Mouse (Mus musculus): ENCODE measurements around the gene Mpi. TPM values are rescaled to one million over a fixed set of nuclear protein-coding genes. Genes with fewer than 3 reads are reported as not detected.

The Mpi gene
- 10 to 100 TPM; 75.0 to 76.2 TPM for total RNA-seq (2021)
- long read RNA-seq, experiment 1, transcript Mpi-201 (8 exons, 1,780 nt): major isoform, 25 of 46 reads
- long read RNA-seq, experiment 1, partial matches to known transcripts: 7 of 46 reads
- long read RNA-seq, experiment 1, other reads (novel, unspliced or antisense): 14 of 46 reads
- long read RNA-seq, experiment 2, transcript Mpi-201 (8 exons, 1,780 nt): major isoform, 24 of 41 reads
- long read RNA-seq, experiment 2, partial matches to known transcripts: 8 of 41 reads
- long read RNA-seq, experiment 2, other reads (novel, unspliced or antisense): 9 of 41 reads

- DNase-seq (ENCODE audit: low spot score): peak; percentile 76
Observed at GRCm38 (mm10) chr9:57552139-57552887, at the start of gene Mpi. Gene Mpi, minus strand, starts transcription at chr9:57552763.

- DNase-seq (ENCODE audit: low spot score): no peak
Observed at GRCm38 (mm10) chr9:57602098-57602497, 49.5 kb upstream of the Mpi start.

- DNase-seq (ENCODE audit: low spot score): no peak
Observed at GRCm38 (mm10) chr9:57601353-57601706, 48.8 kb upstream of the Mpi start.

GRCm38 (mm10) chr9:57600620-57601352 is 48.2 kb upstream of the Mpi start:
- no peak for DNase-seq (ENCODE audit: low spot score)

GRCm38 (mm10) chr9:57598851-57599563 is 46.4 kb upstream of the Mpi start:
- DNase-seq (ENCODE audit: low spot score): no peak

GRCm38 (mm10) chr9:57597929-57598382 is 45.4 kb upstream of the Mpi start:
- no peak for DNase-seq (ENCODE audit: low spot score)

GRCm38 (mm10) chr9:57597265-57597664 is 44.7 kb upstream of the Mpi start:
- no peak for DNase-seq (ENCODE audit: low spot score)

- DNase-seq (ENCODE audit: low spot score): no peak
Observed at GRCm38 (mm10) chr9:57594174-57594509, 41.6 kb upstream of the Mpi start.

- DNase-seq (ENCODE audit: low spot score): no peak
Observed at GRCm38 (mm10) chr9:57593454-57594173, 41.1 kb upstream of the Mpi start.

GRCm38 (mm10) chr9:57590726-57591125 is 38.2 kb upstream of the Mpi start:
- DNase-seq (ENCODE audit: low spot score): no peak

- peak; percentile 76 for DNase-seq (ENCODE audit: low spot score)
Observed at GRCm38 (mm10) chr9:57589224-57590126, 36.9 kb upstream of the Mpi start, which contains the start of gene Ulk3. Gene Ulk3, plus strand, starts transcription at chr9:57589452.

GRCm38 (mm10) chr9:57584991-57585390 is 32.4 kb upstream of the Mpi start:
- DNase-seq (ENCODE audit: low spot score): no peak

GRCm38 (mm10) chr9:57577144-57577849 is 24.7 kb upstream of the Mpi start:
- no peak for DNase-seq (ENCODE audit: low spot score)

GRCm38 (mm10) chr9:57575577-57575976 is 23.0 kb upstream of the Mpi start:
- DNase-seq (ENCODE audit: low spot score): no peak

- peak; percentile 40 for DNase-seq (ENCODE audit: low spot score)
Observed at GRCm38 (mm10) chr9:57574397-57574796, 21.8 kb upstream of the Mpi start.

GRCm38 (mm10) chr9:57568500-57568899 is 15.9 kb upstream of the Mpi start:
- peak; percentile 82 for DNase-seq (ENCODE audit: low spot score)

GRCm38 (mm10) chr9:57566846-57567245 is 14.3 kb upstream of the Mpi start:
- DNase-seq (ENCODE audit: low spot score): no peak

GRCm38 (mm10) chr9:57565741-57566221 is 13.2 kb upstream of the Mpi start:
- DNase-seq (ENCODE audit: low spot score): no peak

- DNase-seq (ENCODE audit: low spot score): no peak
Observed at GRCm38 (mm10) chr9:57564609-57565008, 12.0 kb upstream of the Mpi start.

Measured in gastrocnemius, adult 18-20 months (tissue).